Mouse (Mus musculus) kidney, postnatal 0 days (tissue): Measurements from ENCODE around the gene Hist1h3g. TPM values are rescaled to one million over a fixed set of nuclear protein-coding genes. Genes with fewer than 3 reads are reported as not detected.

Experiments
- ATAC-seq: fragments of 200-750 bp; cut with Nextera tagmentation; replicated peaks from 2 replicates; pipeline ENCODE4 v1.8.0; 2017; ENCODE audit warnings: low read depth, moderate number of reproducible peaks, moderate TSS enrichment, moderate library complexity; ENCODE audit not compliant: low FRiP score
- DNase-seq: peaks from one replicate; pipeline ENCODE4 v3.0.0-alpha.2; 2016; ENCODE audit warnings: low spot score
- H3K27ac ChIP-seq: fragments of 300-500 bp; sonication (generic); 2 replicates; pipeline ENCODE4 v1.5.1; 2014; ENCODE audit warnings: mild to moderate bottlenecking
- H3K27me3 ChIP-seq: fragments of 300-500 bp; sonication (generic); 2 replicates; pipeline ENCODE4 v1.6.1; 2014; ENCODE audit warnings: low read length, mixed read lengths; ENCODE audit not compliant: insufficient read depth
- H3K36me3 ChIP-seq: fragments of 300-500 bp; sonication (generic); 2 replicates; pipeline ENCODE4 v1.6.1; 2014; ENCODE audit warnings: low read length, mixed read lengths; ENCODE audit not compliant: insufficient read depth
- H3K4me1 ChIP-seq: fragments of 300-500 bp; sonication (generic); replicated peaks from 2 replicates; pipeline ENCODE4 v1.6.1; 2014; ENCODE audit warnings: antibody characterized with exemption, low read length, mixed read lengths; ENCODE audit not compliant: insufficient read depth
- H3K4me2 ChIP-seq: fragments of 300-500 bp; sonication (generic); 2 replicates; pipeline ENCODE4 v1.6.1; 2014; ENCODE audit warnings: mild to moderate bottlenecking, low read length, moderate library complexity, mixed read lengths
- H3K4me3 ChIP-seq: fragments of 300-500 bp; sonication (generic); replicated peaks from 2 replicates; pipeline ENCODE4 v1.5.1; 2014; ENCODE audit warnings: low read depth, low read length
- H3K9ac ChIP-seq: fragments of 300-500 bp; sonication (generic); 2 replicates; pipeline ENCODE4 v1.6.1; 2014; ENCODE audit warnings: low read depth, low read length
- H3K9me3 ChIP-seq: fragments of 300-500 bp; sonication (generic); replicated peaks from 2 replicates; pipeline ENCODE4 v1.6.1; 2016; ENCODE audit warnings: low read length, inconsistent platforms, mixed read lengths
- CTCF ChIP-seq: IDR thresholded peaks from 2 replicates; pipeline ENCODE4 v1.5.1; 2016; ENCODE audit warnings: antibody characterized with exemption, low read depth, mild to moderate bottlenecking, moderate library complexity
- WGBS: fragments of 180-500 bp; shearing (Covaris S2); extraction: QIAGEN DNeasy Blood & Tissue Kit; methylation state at CpG from one replicate; pipeline ENCODE4 v1.1.7; 2014; 5-methylcytosine and 5-hydroxymethylcytosine counted together
- polyA plus RNA-seq: library from polyadenylated mRNA; unstranded; fragments of >200 nt; fragmentation: Nextera tagmentation; extraction: Ambion mirVana; gene quantifications from 2 replicates; pipeline ENCODE4 v1.2.1, GENCODE M21; 2015

Gene Hist1h3g
- polyA plus RNA-seq, 1 experiment from 2014 or later: 4.0 TPM

DNA sequence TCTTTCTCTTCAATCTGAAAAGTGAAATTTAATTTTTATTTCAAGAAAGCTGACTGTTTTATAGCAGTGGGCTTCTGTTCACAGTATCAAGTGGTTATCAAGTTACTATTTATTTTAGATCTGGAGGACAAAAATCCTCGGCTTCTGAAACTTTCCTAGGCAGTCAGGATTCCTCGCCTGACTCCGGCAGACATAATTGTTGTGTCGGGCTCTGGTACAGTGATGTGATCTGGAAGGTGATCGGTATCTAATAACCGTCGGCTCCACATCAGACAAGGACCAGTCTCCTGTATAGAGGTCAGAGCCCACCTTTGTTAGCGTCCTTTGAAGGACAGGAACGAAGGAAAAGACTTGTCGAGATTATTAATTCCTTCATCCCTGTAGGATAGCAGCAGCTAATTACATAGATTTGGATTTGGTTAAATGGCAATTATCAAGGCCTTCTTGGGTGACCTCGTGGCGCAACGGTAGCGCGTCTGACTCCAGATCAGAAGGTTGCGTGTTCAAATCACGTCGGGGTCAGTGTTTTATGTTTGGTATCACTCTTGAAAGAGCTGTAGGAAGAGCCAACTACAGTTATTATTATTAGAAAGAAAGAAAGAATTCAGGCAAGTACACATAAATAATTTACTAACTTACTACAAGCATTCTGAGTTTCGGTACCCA is 37.4 kb upstream of the Hist1h3g start:
- H3K4me3 ChIP-seq: peak overlapping the region; percentile 33
- 0 out of 2 replicates have a peak, but pooled peaks cover 4% of the 10 kb centered on the region for H3K4me1 ChIP-seq
- no peak overlapping the region for H3K27ac ChIP-seq
- ATAC-seq (no peak; the same call in 1 of the 2 replicates), DNase-seq (no peak)
- no peaks in the 10 kb centered on the region for H3K9me3 ChIP-seq
- no peaks in the 10 kb centered on the region for H3K36me3 ChIP-seq
- TF ChIP-seq CTCF: no peak
- no peaks in the 10 kb centered on the region for H3K27me3 ChIP-seq
- H3K4me2 ChIP-seq: peak overlapping the region; percentile 57
- 10% methylated on average over 19 of the region's 19 CpGs for WGBS
- no peak overlapping the region for H3K9ac ChIP-seq

DNA sequence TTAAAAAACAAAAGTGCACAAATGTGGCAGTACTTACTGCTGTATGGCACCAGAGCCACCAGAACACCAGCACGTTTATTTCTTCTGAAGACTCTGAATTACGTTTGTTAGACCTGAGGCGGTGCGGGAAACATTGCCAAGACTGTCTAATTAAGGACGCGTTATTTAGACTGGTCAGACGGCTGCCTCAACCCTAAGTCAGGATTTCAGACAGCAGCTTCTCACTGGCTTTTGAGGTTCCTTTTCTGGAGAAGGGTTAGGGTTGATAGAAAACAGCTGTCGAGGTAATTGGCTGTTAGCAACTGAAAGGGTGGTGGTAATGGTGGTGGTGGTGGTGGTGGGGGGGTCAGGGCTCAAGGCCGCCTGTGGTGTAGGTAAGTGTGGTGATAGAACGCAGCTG is 36.6 kb upstream of the Hist1h3g start:
- H3K27me3 ChIP-seq: no peaks in the 10 kb centered on the region
- H3K4me3 ChIP-seq: peak overlapping the region; percentile 33
- no peak overlapping the region for H3K9ac ChIP-seq
- WGBS: 10% methylated on average over 10 of the region's 10 CpGs
- TF ChIP-seq CTCF: no peak
- DNase-seq (no peak), ATAC-seq (no peak)
- no peaks in the 10 kb centered on the region for H3K9me3 ChIP-seq
- H3K27ac ChIP-seq: no peak overlapping the region
- H3K4me1 ChIP-seq: 0 out of 2 replicates have a peak, but pooled peaks cover 4% of the 10 kb centered on the region
- H3K36me3 ChIP-seq: no peaks in the 10 kb centered on the region
- H3K4me2 ChIP-seq: peak overlapping the region; percentile 57

DNA sequence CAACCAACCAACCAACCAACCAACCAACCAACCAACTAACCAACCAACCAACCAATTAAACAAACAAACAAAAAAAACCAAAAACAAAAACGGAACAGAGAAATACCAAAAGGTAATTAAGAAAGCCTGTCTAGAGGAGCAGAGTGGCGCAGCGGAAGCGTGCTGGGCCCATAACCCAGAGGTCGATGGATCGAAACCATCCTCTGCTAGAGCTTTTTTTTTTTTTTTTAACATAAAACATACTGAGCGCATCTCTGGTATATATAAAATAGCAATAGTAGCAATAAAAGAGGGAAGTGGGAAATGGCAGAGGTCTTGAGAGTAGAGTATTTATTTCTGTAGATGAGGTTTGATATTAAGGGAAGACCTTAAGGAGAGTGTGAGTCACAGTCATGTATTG is 35.3 kb upstream of the Hist1h3g start:
- no peak for TF ChIP-seq CTCF
- Histone ChIP-seq H3K9me3 (no peaks in the 10 kb centered on the region), H3K9ac (no peak overlapping the region), H3K4me3 (no peak overlapping the region), H3K27ac (no peak overlapping the region), H3K4me1 (0 out of 2 replicates have a peak, but pooled peaks cover 4% of the 10 kb centered on the region), H3K27me3 (no peaks in the 10 kb centered on the region), H3K4me2 (no peak overlapping the region), H3K36me3 (no peaks in the 10 kb centered on the region)
- ATAC-seq (no peak), DNase-seq (no peak)
- WGBS: 34% methylated on average over 7 of the region's 7 CpGs

DNA sequence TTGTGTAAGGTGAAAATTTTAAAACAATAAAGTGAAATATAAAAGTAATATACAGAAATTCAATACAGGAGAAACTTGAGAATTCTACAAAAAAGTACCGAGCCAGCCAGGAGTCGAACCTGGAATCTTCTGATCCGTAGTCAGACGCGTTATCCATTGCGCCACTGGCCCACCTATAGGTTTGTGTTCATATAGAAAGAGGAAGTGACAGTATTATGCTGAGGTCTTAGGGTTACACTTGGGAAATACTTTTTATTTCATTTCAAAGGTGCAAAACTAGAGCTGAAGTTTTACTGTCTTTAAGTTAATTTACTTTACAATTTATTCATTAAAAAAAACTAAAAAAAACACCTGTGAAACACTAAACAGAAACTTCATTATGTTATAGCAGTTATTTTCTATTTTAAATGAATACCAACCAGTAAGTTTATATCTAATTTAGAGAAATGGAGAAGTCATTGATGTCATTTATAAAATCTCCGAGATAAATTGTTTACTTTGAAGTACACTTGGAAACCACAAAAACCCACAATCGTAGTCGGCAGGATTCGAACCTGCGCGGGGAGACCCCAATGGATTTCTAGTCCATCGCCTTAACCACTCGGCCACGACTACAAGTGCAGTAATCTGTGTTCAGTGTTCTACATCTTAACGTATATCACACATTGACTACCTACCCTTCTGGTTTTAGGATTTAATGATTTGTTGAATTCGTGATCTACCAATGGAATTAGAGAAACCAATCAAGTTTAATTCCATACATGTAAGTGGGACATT is 34.6 kb upstream of the Hist1h3g start:
- Histone ChIP-seq H3K9me3 (no peaks in the 10 kb centered on the region), H3K4me2 (no peak overlapping the region), H3K36me3 (no peaks in the 10 kb centered on the region), H3K27ac (no peak overlapping the region), H3K4me3 (no peak overlapping the region), H3K4me1 (0 out of 2 replicates have a peak, but pooled peaks cover 4% of the 10 kb centered on the region), H3K27me3 (no peaks in the 10 kb centered on the region), H3K9ac (no peak overlapping the region)
- ATAC-seq (0 out of 2 replicates have a peak, but pooled peaks have one; percentile 58), DNase-seq (no peak)
- 4% methylated on average over 17 of the region's 17 CpGs for WGBS
- no peak for TF ChIP-seq CTCF

DNA sequence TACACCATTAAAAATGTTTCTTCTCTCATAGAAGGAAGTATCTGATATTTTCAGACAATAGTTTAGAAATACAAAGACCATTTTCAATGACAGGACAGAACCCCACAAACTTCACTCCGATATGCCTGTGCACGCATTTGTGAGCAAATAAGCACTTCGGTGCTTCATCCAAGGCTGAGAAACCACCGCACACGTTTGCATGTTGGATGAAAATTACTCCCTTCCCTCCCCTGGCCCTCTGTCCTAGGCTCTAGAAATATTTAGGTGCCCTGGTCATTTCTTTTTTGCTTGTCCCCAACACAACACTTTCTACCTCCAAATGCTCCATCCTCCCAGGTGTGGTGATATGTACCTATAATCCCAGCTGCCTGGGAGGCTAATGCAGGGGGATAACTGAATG is 33.7 kb upstream of the Hist1h3g start:
- no peak for DNase-seq
- Histone ChIP-seq H3K27me3 (no peaks in the 10 kb centered on the region), H3K36me3 (no peaks in the 10 kb centered on the region), H3K4me2 (no peak overlapping the region), H3K27ac (no peak overlapping the region), H3K4me1 (0 out of 2 replicates have a peak, but pooled peaks cover 4% of the 10 kb centered on the region), H3K9ac (no peak overlapping the region), H3K9me3 (no peaks in the 10 kb centered on the region), H3K4me3 (no peak overlapping the region)
- no peak for ATAC-seq
- no peak for TF ChIP-seq CTCF
- 34% methylated on average over 5 of the region's 5 CpGs for WGBS

DNA sequence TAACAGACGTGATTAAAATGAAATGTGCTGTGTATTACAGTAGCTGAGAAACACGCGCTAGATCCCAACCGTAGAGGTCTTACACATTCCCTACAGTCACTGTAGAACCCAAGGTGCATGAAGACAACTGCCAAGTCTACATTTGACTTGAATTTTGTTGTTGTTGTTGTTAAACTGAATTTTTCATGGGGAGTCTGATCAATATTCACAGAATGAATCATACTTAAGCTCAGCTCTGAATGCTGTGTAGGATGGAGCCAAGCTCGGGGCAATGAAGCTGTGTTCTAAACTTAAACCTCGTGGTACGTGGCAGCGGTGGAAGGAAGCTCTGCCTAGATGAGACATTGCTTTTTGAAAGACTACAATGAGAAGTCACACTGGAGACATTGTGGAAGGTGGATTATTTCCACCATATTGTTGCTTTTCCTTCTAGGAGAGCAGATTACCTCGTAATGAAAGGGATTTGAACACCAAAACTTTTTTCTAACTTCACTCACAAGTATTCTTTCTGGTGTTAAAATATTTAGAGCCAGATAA is 33.1 kb upstream of the Hist1h3g start:
- DNase-seq: no peak
- no peak overlapping the region for H3K27ac ChIP-seq
- H3K4me1 ChIP-seq: 0 out of 2 replicates have a peak, but pooled peaks cover 4% of the 10 kb centered on the region
- H3K9me3 ChIP-seq: no peaks in the 10 kb centered on the region
- ATAC-seq: no peak
- no peaks in the 10 kb centered on the region for H3K27me3 ChIP-seq
- TF ChIP-seq CTCF: no peak
- no peak overlapping the region for H3K9ac ChIP-seq
- H3K36me3 ChIP-seq: no peaks in the 10 kb centered on the region
- no peak overlapping the region for H3K4me3 ChIP-seq
- WGBS: 47% methylated on average over 9 of the region's 9 CpGs
- no peak overlapping the region for H3K4me2 ChIP-seq
